Mouse (Mus musculus) stomach, adult 2 months (tissue): ENCODE measurements around the gene Ovca2. TPM values are rescaled to one million over a fixed set of nuclear protein-coding genes. Genes with fewer than 3 reads are reported as not detected.

Experiments
- polyA plus RNA-seq: library from polyadenylated mRNA; depleted of rRNA; stranded (reverse); fragments of >200 nt; gene quantifications from 2 replicates; pipeline ENCODE4 v1.2.3, GENCODE M21; 2012; rRNA removed

The Ovca2 gene
- 4.6 and 5.3 TPM in 2 replicates for polyA plus RNA-seq

GRCm38 (mm10) chr11:75178672-75179208, at the start of gene Ovca2:
TSS of gene Ovca2 (minus strand) at chr11:75178835.

GRCm38 (mm10) chr11:75193256-75194071, 14.8 kb upstream of the Ovca2 start, which contains the start of gene Rtn4rl1:
TSS of gene Rtn4rl1 (plus strand) at chr11:75193783.

GRCm38 (mm10) chr11:75190905-75191441, 12.3 kb upstream of the Ovca2 start, which contains the start of gene Dph1:
TSS of gene Dph1 (minus strand) at chr11:75191241.

DNA sequence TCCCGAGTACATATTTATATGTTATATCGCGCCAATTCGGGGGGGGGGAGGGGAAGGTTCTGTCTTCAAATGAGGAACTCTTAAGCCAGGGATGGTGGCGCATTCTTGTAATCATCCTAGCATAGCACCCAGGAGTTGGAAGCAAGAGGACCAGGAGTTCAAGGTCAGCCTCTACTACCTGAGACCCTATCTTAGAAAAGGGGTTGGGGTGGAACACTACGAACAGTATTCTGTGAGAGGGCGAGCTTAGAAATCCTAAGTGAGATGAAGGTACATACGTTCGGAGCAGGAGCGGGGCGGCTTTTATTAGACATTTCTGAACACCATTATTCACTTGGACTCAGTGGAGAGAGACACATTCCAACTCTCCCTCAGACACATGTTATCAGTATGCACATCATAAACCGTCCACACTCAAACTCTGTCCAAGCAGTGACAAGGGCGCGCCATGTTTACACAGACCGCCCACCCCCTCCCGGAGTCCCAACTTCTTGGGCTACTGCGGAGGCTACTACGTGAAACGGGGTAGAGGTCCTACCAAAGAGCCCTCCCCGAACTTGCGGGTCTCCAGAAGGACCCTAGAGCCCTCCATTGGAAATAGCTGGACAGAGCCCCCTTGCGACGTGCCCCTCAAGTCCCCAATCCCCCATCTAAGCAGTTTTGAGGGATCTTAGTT, 9.1 kb downstream of the Ovca2 start, which contains the start of gene Hic1:
Hic1 (minus strand) TSS at position 115 of the 676 bp plus-strand sequence.

Other genes starting within 250 kb of the Ovca2 start
- 11.7 and 15.2 TPM in 2 replicates for gene Hic1, start 9.3 kb downstream of the Ovca2 start, polyA plus RNA-seq
- 18.8 TPM in 2 replicates for gene Dph1, start 12.4 kb upstream of the Ovca2 start, polyA plus RNA-seq
- gene Rtn4rl1, start 14.9 kb upstream of the Ovca2 start, polyA plus RNA-seq: 2.8 and 3.7 TPM in 2 replicates
- gene Rpa1, start 169.5 kb upstream of the Ovca2 start, polyA plus RNA-seq: 5.4 and 6.1 TPM in 2 replicates
- 1.0 and 1.3 TPM in 2 replicates for gene Smyd4, start 169.6 kb upstream of the Ovca2 start, polyA plus RNA-seq
- 32.6 and 42.4 TPM in 2 replicates for gene Serpinf1, start 243.9 kb upstream of the Ovca2 start, polyA plus RNA-seq